26 mouse cellular contexts compared by ENCODE assay signal in genomic region chr1:7591327-7591726, GRCm38 (mm10).
"Had no signal": no experiment of that assay in that cellular context is flagged by ENCODE, and none has a peak within 500 bp of the region (broad histone marks: within the 10 kb centered on the region; RNA-seq: fewer than 3 reads in every experiment).

No protein-coding gene starts in this region.

- H3K36me3 ChIP-seq: heart, embryonic 13.5 days; heart, embryonic 15.5 days; hindbrain, embryonic 13.5 days; hindbrain, embryonic 15.5 days; intestine, embryonic 15.5 days; limb, embryonic 13.5 days; limb, embryonic 15.5 days; liver, embryonic 13.5 days; liver, embryonic 15.5 days had no signal

- H3K4me1 ChIP-seq: heart, embryonic 13.5 days; heart, embryonic 15.5 days; hindbrain, embryonic 13.5 days; hindbrain, embryonic 15.5 days; intestine, embryonic 15.5 days; limb, embryonic 13.5 days; limb, embryonic 15.5 days; liver, embryonic 13.5 days; liver, embryonic 15.5 days had no signal

- H3K4me2 ChIP-seq: heart, embryonic 11.5 days; heart, embryonic 13.5 days; heart, embryonic 15.5 days; hindbrain, embryonic 13.5 days; hindbrain, embryonic 15.5 days; intestine, embryonic 15.5 days; limb, embryonic 13.5 days; limb, embryonic 15.5 days; liver, embryonic 13.5 days; liver, embryonic 15.5 days had no signal

- DNase-seq: gastrocnemius, postnatal 14 days; gastrocnemius, postnatal 36 days; heart, adult 11 months; heart, adult 2 months; heart, postnatal 14 days; heart, postnatal 36 days; kidney, adult 18-20 months; kidney, adult 8-10 months; kidney, postnatal 10 days; kidney, postnatal 25 days; kidney, postnatal 4 days; left cerebral cortex, postnatal 4 days; liver, embryonic 13.5 days; liver, postnatal 0 days had no signal

- H3K4me3 ChIP-seq: heart, adult 2 months; heart, embryonic 13.5 days; heart, embryonic 15.5 days; hindbrain, embryonic 13.5 days; hindbrain, embryonic 15.5 days; intestine, embryonic 15.5 days; layer of hippocampus, adult 2 months; limb, embryonic 13.5 days; limb, embryonic 15.5 days; liver, embryonic 13.5 days; liver, embryonic 15.5 days had no signal

- ATAC-seq: inflammation-experienced regulatory T-cells, adult 6 months; intestine, embryonic 15.5 days; intestine, postnatal 0 days; liver, postnatal 0 days had no signal

- H3K9me3 ChIP-seq: heart, embryonic 13.5 days; heart, embryonic 15.5 days; hindbrain, embryonic 13.5 days; hindbrain, embryonic 15.5 days; intestine, embryonic 15.5 days; limb, embryonic 13.5 days; limb, embryonic 15.5 days; liver, embryonic 13.5 days; liver, embryonic 15.5 days had no signal

- H3K27me3 ChIP-seq: heart, embryonic 13.5 days; heart, embryonic 15.5 days; hindbrain, embryonic 13.5 days; hindbrain, embryonic 15.5 days; intestine, embryonic 15.5 days; limb, embryonic 13.5 days; limb, embryonic 15.5 days; liver, embryonic 13.5 days; liver, embryonic 15.5 days had no signal

- H3K27ac ChIP-seq: heart, adult 2 months; heart, embryonic 13.5 days; heart, embryonic 15.5 days; hindbrain, embryonic 13.5 days; hindbrain, embryonic 15.5 days; intestine, embryonic 15.5 days; layer of hippocampus, adult 2 months; limb, embryonic 13.5 days; limb, embryonic 15.5 days; liver, embryonic 13.5 days; liver, embryonic 15.5 days had no signal

- H3K9ac ChIP-seq: heart, embryonic 13.5 days; heart, embryonic 15.5 days; hindbrain, embryonic 13.5 days; hindbrain, embryonic 15.5 days; intestine, embryonic 15.5 days; limb, embryonic 13.5 days; limb, embryonic 15.5 days; liver, embryonic 13.5 days; liver, embryonic 15.5 days; liver, postnatal 0 days had no signal
